Mouse (Mus musculus) liver, adult 2 months (tissue): ENCODE measurements at regions not wholly inside any gene's neighbourhood (a gene's known extent, or its start where the extent isn't known, plus 50 kb on each side); places are given as distances from the start of the nearest gene placed in this dataset.

ENCODE experiments used
- CTCF ChIP-seq: fragments of 200-500 bp; IDR thresholded peaks from 2 replicates; pipeline ENCODE4 v1.5.1; 2011; ENCODE audit warnings: low read depth, low read length, control low read depth
- POLR2A ChIP-seq: fragments of 200-500 bp; IDR thresholded peaks from 2 replicates; pipeline ENCODE4 v1.6.1; 2011; ENCODE audit warnings: low read length, control low read depth; ENCODE audit not compliant: insufficient read depth; ENCODE audit errors: extremely low read depth

- TF ChIP-seq POLR2A (no peak), CTCF (no peak)
These were observed 120.2 kb downstream of the 2410131K14Rik start for GRCm38 (mm10) chr5:118365196-118365595.
